Mouse (Mus musculus): Measurements from ENCODE around the gene Krt4. TPM values are rescaled to one million over a fixed set of nuclear protein-coding genes. Genes with fewer than 3 reads are reported as not detected.

The Krt4 gene
- polyA plus RNA-seq, 1 experiment from 2014 or later = not detected

- ATAC-seq (ENCODE audit: low FRiP score) = no peak
- Histone ChIP-seq H3K9ac (no peak overlapping the region), H3K36me3 (no peaks in the 10 kb centered on the region), H3K27ac (no peak overlapping the region), H3K4me1 (peaks cover 15% of the 10 kb centered on the region), H3K27me3 (peaks cover 14% of the 10 kb centered on the region), H3K4me3 (no peak overlapping the region), H3K9me3 (replicated peaks) (no peaks in the 10 kb centered on the region), H3K4me2 (replicated peaks) (no peak overlapping the region)
- WGBS = 75% methylated on average over 6 of the region's 6 CpGs
Measured at GRCm38 (mm10) chr15:101933024-101933423, 8.5 kb upstream of the Krt4 start.

- peak overlapping the region; percentile 49 for H3K4me2 ChIP-seq (replicated peaks)
Measured at GRCm38 (mm10) chr15:101929666-101930065, 5.1 kb upstream of the Krt4 start.

GRCm38 (mm10) chr15:101929087-101929486 lies 4.6 kb upstream of the Krt4 start:
- Histone ChIP-seq H3K9me3 (replicated peaks) (no peaks in the 10 kb centered on the region), H3K4me2 (replicated peaks) (peak overlapping the region; percentile 49; the same call in 1 of the 2 replicates), H3K27ac (no peak overlapping the region), H3K9ac (no peak overlapping the region), H3K36me3 (no peaks in the 10 kb centered on the region), H3K27me3 (peaks cover 12% of the 10 kb centered on the region), H3K4me1 (peaks cover 15% of the 10 kb centered on the region), H3K4me3 (no peak overlapping the region)
- no peak for ATAC-seq (ENCODE audit: low FRiP score)
- WGBS = 17% methylated on average over 9 of the region's 9 CpGs

More at GRCm38 (mm10) chr15:101929666-101930065, 5.1 kb upstream of the Krt4 start:
- Histone ChIP-seq H3K36me3 (no peaks in the 10 kb centered on the region), H3K4me1 (peaks cover 15% of the 10 kb centered on the region), H3K27ac (no peak overlapping the region), H3K9ac (no peak overlapping the region; the same call in 1 of the 2 replicates), H3K27me3 (peaks cover 13% of the 10 kb centered on the region), H3K9me3 (replicated peaks) (no peaks in the 10 kb centered on the region), H3K4me3 (0 out of 2 replicates have a peak overlapping the region, but pooled peaks have one; percentile 12)
- WGBS = 4% methylated on average over 17 of the region's 17 CpGs
- ATAC-seq (ENCODE audit: low FRiP score) = no peak

GRCm38 (mm10) chr15:101927340-101928080 lies 3.0 kb upstream of the Krt4 start:
- 82% methylated on average over 12 of the region's 12 CpGs for WGBS
- H3K4me2 ChIP-seq (replicated peaks) = no peak overlapping the region

GRCm38 (mm10) chr15:101925041-101925440 lies 506 bp upstream of the Krt4 start:
- H3K9me3 ChIP-seq (replicated peaks) = no peaks in the 10 kb centered on the region
- no peak for ATAC-seq (ENCODE audit: low FRiP score)
- H3K4me1 ChIP-seq = peaks cover 8% of the 10 kb centered on the region
- no peak overlapping the region for H3K4me2 ChIP-seq (replicated peaks)
- H3K36me3 ChIP-seq = no peaks in the 10 kb centered on the region
- H3K27ac ChIP-seq = no peak overlapping the region
- H3K27me3 ChIP-seq = peaks cover 5% of the 10 kb centered on the region; the same call in 1 of the 2 replicates
- H3K9ac ChIP-seq = no peak overlapping the region
- 93% methylated on average over 1 of the region's 1 CpGs for WGBS
- H3K4me3 ChIP-seq = no peak overlapping the region

More at GRCm38 (mm10) chr15:101927340-101928080, 3.0 kb upstream of the Krt4 start:
- peaks cover 12% of the 10 kb centered on the region for H3K27me3 ChIP-seq
- H3K4me1 ChIP-seq = peaks cover 15% of the 10 kb centered on the region
- no peaks in the 10 kb centered on the region for H3K36me3 ChIP-seq
- ATAC-seq (ENCODE audit: low FRiP score) = no peak
- no peak overlapping the region for H3K27ac ChIP-seq
- H3K4me3 ChIP-seq = no peak overlapping the region
- no peaks in the 10 kb centered on the region for H3K9me3 ChIP-seq (replicated peaks)
- no peak overlapping the region for H3K9ac ChIP-seq

- H3K27ac ChIP-seq = no peak overlapping the region
- no peak overlapping the region for H3K4me2 ChIP-seq (replicated peaks)
- H3K9me3 ChIP-seq (replicated peaks) = no peaks in the 10 kb centered on the region
- no peaks in the 10 kb centered on the region for H3K4me1 ChIP-seq
- WGBS = 78% methylated on average over 2 of the region's 2 CpGs
- no peak overlapping the region for H3K4me3 ChIP-seq
- H3K9ac ChIP-seq = no peak overlapping the region
- no peak for ATAC-seq (ENCODE audit: low FRiP score)
- H3K27me3 ChIP-seq = no peaks in the 10 kb centered on the region
- no peaks in the 10 kb centered on the region for H3K36me3 ChIP-seq
Measured at GRCm38 (mm10) chr15:101922296-101922695, 2.2 kb downstream of the Krt4 start.

GRCm38 (mm10) chr15:101916072-101916471 lies 8.5 kb downstream of the Krt4 start:
- no peak overlapping the region for H3K9ac ChIP-seq

GRCm38 (mm10) chr15:101904849-101905248 lies 19.7 kb downstream of the Krt4 start:
- no peak overlapping the region for H3K4me3 ChIP-seq
- no peaks in the 10 kb centered on the region for H3K36me3 ChIP-seq
- no peaks in the 10 kb centered on the region for H3K27me3 ChIP-seq
- H3K9me3 ChIP-seq (replicated peaks) = no peaks in the 10 kb centered on the region
- 81% methylated on average over 5 of the region's 5 CpGs for WGBS
- no peak overlapping the region for H3K4me2 ChIP-seq (replicated peaks)
- H3K9ac ChIP-seq = no peak overlapping the region
- no peak overlapping the region for H3K27ac ChIP-seq
- no peak for ATAC-seq (ENCODE audit: low FRiP score)
- H3K4me1 ChIP-seq = peaks cover 3% of the 10 kb centered on the region; the same call in 1 of the 2 replicates

More at GRCm38 (mm10) chr15:101916072-101916471, 8.5 kb downstream of the Krt4 start:
- Histone ChIP-seq H3K27ac (no peak overlapping the region), H3K4me3 (no peak overlapping the region), H3K36me3 (no peaks in the 10 kb centered on the region), H3K4me2 (replicated peaks) (no peak overlapping the region), H3K4me1 (no peaks in the 10 kb centered on the region), H3K27me3 (no peaks in the 10 kb centered on the region), H3K9me3 (replicated peaks) (no peaks in the 10 kb centered on the region)
- no peak for ATAC-seq (ENCODE audit: low FRiP score)
- 88% methylated on average over 2 of the region's 2 CpGs for WGBS

GRCm38 (mm10) chr15:101902171-101903149 lies 22.1 kb downstream of the Krt4 start:
- no peaks in the 10 kb centered on the region for H3K9me3 ChIP-seq (replicated peaks)
- WGBS = 55% methylated on average over 12 of the region's 12 CpGs
- no peak overlapping the region for H3K9ac ChIP-seq
- H3K36me3 ChIP-seq = no peaks in the 10 kb centered on the region
- H3K4me1 ChIP-seq = peaks cover 3% of the 10 kb centered on the region; the same call in 1 of the 2 replicates
- H3K4me2 ChIP-seq (replicated peaks) = no peak overlapping the region
- no peak overlapping the region for H3K27ac ChIP-seq
- no peak for ATAC-seq (ENCODE audit: low FRiP score)
- H3K4me3 ChIP-seq = no peak overlapping the region
- H3K27me3 ChIP-seq = no peaks in the 10 kb centered on the region

GRCm38 (mm10) chr15:101895216-101895615 lies 29.3 kb downstream of the Krt4 start:
- H3K27me3 ChIP-seq = no peaks in the 10 kb centered on the region
- H3K9ac ChIP-seq = no peak overlapping the region
- no peaks in the 10 kb centered on the region for H3K4me1 ChIP-seq
- H3K9me3 ChIP-seq (replicated peaks) = no peaks in the 10 kb centered on the region
- H3K27ac ChIP-seq = no peak overlapping the region
- H3K4me2 ChIP-seq (replicated peaks) = no peak overlapping the region
- no peak for ATAC-seq (ENCODE audit: low FRiP score)
- 91% methylated on average over 4 of the region's 4 CpGs for WGBS
- no peak overlapping the region for H3K4me3 ChIP-seq
- no peaks in the 10 kb centered on the region for H3K36me3 ChIP-seq

GRCm38 (mm10) chr15:101892820-101893219 lies 31.7 kb downstream of the Krt4 start, which contains the start of gene Krt76:
Krt76 (minus strand) TSS chr15:101892920.
- no peak within 1 kb of the TSS for H3K4me2 ChIP-seq (replicated peaks)
- no peaks in the 10 kb centered on the region for H3K36me3 ChIP-seq
- H3K4me1 ChIP-seq = no peaks in the 10 kb centered on the region
- no peak for ATAC-seq (ENCODE audit: low FRiP score)
- H3K27me3 ChIP-seq = no peaks in the 10 kb centered on the region
- H3K4me3 ChIP-seq = no peak within 1 kb of the TSS
- no peak within 1 kb of the TSS for H3K27ac ChIP-seq
- no peak within 1 kb of the TSS for H3K9ac ChIP-seq
- 69% methylated on average over 4 of the region's 4 CpGs for whole genome bisulfite sequencing
- H3K9me3 ChIP-seq (replicated peaks) = no peaks in the 10 kb centered on the region

- ATAC-seq (ENCODE audit: low FRiP score) = no peak
- H3K27ac ChIP-seq = no peak overlapping the region
- no peak overlapping the region for H3K4me3 ChIP-seq
- H3K9me3 ChIP-seq (replicated peaks) = no peaks in the 10 kb centered on the region
- no peaks in the 10 kb centered on the region for H3K4me1 ChIP-seq
- no peak overlapping the region for H3K9ac ChIP-seq
- no peaks in the 10 kb centered on the region for H3K36me3 ChIP-seq
- 11% methylated on average over 7 of the region's 11 CpGs for WGBS
- H3K4me2 ChIP-seq (replicated peaks) = 0 out of 2 replicates have a peak overlapping the region, but pooled peaks have one; percentile 6
- no peaks in the 10 kb centered on the region for H3K27me3 ChIP-seq
Measured at GRCm38 (mm10) chr15:101879776-101880175, 44.8 kb downstream of the Krt4 start.
